Mouse (Mus musculus) cerebellum, adult 9-11 months (tissue): Measurements from ENCODE around the gene Pcdh11x.
"Not testable (repeated sequence)": the region's sequence is repeated elsewhere in the genome, so short reads cannot be mapped to it uniquely, and the experiment has no call there.

ENCODE experiments used
- DNase-seq: peaks from one replicate; pipeline ENCODE4 v3.0.0; 2022

Gene Pcdh11x

GRCm38 (mm10) chrX:120290011-120290899, at the start of gene Pcdh11x:
TSS of gene Pcdh11x (plus strand) at chrX:120290259.
- peak; percentile 36 for DNase-seq

GRCm38 (mm10) chrX:120260089-120260488, 30.0 kb upstream of the Pcdh11x start:
- no peak for DNase-seq

GRCm38 (mm10) chrX:120285522-120285921, 4.5 kb upstream of the Pcdh11x start:
- DNase-seq: no peak

- DNase-seq: no peak
Measured at GRCm38 (mm10) chrX:120287502-120287901, 2.6 kb upstream of the Pcdh11x start.

GRCm38 (mm10) chrX:120290900-120291280, 831 bp downstream of the Pcdh11x start:
- peak; percentile 10 for DNase-seq

GRCm38 (mm10) chrX:120291696-120292095, 1.6 kb downstream of the Pcdh11x start:
- DNase-seq: peak; percentile 8

- DNase-seq: peak; percentile 29
Measured at GRCm38 (mm10) chrX:120292832-120293750, 3.0 kb downstream of the Pcdh11x start.

GRCm38 (mm10) chrX:120301469-120302175, 11.6 kb downstream of the Pcdh11x start:
- DNase-seq: no peak

GRCm38 (mm10) chrX:120312995-120313394, 22.9 kb downstream of the Pcdh11x start, which contains the start of gene H2afb3:
TSS of gene H2afb3 (minus strand) at chrX:120313095.
- DNase-seq: not testable (repeated sequence)

GRCm38 (mm10) chrX:120466225-120466624, 176.2 kb downstream of the Pcdh11x start:
- no peak for DNase-seq

- DNase-seq: no peak
Measured at GRCm38 (mm10) chrX:120486428-120486827, 196.4 kb downstream of the Pcdh11x start.

- DNase-seq: no peak
Measured at GRCm38 (mm10) chrX:120524986-120525385, 234.9 kb downstream of the Pcdh11x start.

GRCm38 (mm10) chrX:120599309-120599708, 309.2 kb downstream of the Pcdh11x start:
- DNase-seq: no peak

GRCm38 (mm10) chrX:120618460-120618859, 328.4 kb downstream of the Pcdh11x start:
- DNase-seq: no peak

GRCm38 (mm10) chrX:120670236-120670635, 380.2 kb downstream of the Pcdh11x start:
- DNase-seq: not testable (repeated sequence)

- no peak for DNase-seq
Measured at GRCm38 (mm10) chrX:120734144-120734543, 444.1 kb downstream of the Pcdh11x start.

GRCm38 (mm10) chrX:120735792-120736191, 445.7 kb downstream of the Pcdh11x start:
- no peak for DNase-seq

GRCm38 (mm10) chrX:120944556-120944955, 654.5 kb downstream of the Pcdh11x start:
- no peak for DNase-seq
